Mouse (Mus musculus): ENCODE measurements around the gene Rbfox1.

Gene Rbfox1

GRCm38 (mm10) chr16:6264557-6264956, 379.4 kb downstream of the Rbfox1 start:
- DNase-seq: no peak

- DNase-seq: no peak
These were observed 380.5 kb downstream of the Rbfox1 start for GRCm38 (mm10) chr16:6265610-6266009.

GRCm38 (mm10) chr16:6271596-6272370, 386.6 kb downstream of the Rbfox1 start:
- DNase-seq: peak; percentile 53 to 60

- no peak for DNase-seq
These were observed 398.3 kb downstream of the Rbfox1 start for GRCm38 (mm10) chr16:6283496-6283895.

GRCm38 (mm10) chr16:6284317-6284716, 399.2 kb downstream of the Rbfox1 start:
- no peak for DNase-seq

- DNase-seq: no peak
These were observed 402.5 kb downstream of the Rbfox1 start for GRCm38 (mm10) chr16:6287699-6288098.

GRCm38 (mm10) chr16:6300112-6300511, 415.0 kb downstream of the Rbfox1 start:
- no peak for DNase-seq

- no peak for DNase-seq
These were observed 417.9 kb downstream of the Rbfox1 start for GRCm38 (mm10) chr16:6303082-6303481.

GRCm38 (mm10) chr16:6309940-6310339, 424.8 kb downstream of the Rbfox1 start:
- peak; percentile 22 to 49 for DNase-seq

GRCm38 (mm10) chr16:6310744-6311678, 425.9 kb downstream of the Rbfox1 start:
- peak; percentile 21 to 27 for DNase-seq

- no peak for DNase-seq
These were observed 428.5 kb downstream of the Rbfox1 start for GRCm38 (mm10) chr16:6313689-6314088.

GRCm38 (mm10) chr16:6324832-6325231, 439.7 kb downstream of the Rbfox1 start:
- no peak for DNase-seq

- no peak for DNase-seq
These were observed 446.3 kb downstream of the Rbfox1 start for GRCm38 (mm10) chr16:6331400-6331939.

GRCm38 (mm10) chr16:6333273-6333672, 448.1 kb downstream of the Rbfox1 start:
- no peak for DNase-seq

GRCm38 (mm10) chr16:6348103-6348502, 462.9 kb downstream of the Rbfox1 start:
- DNase-seq: no peak

GRCm38 (mm10) chr16:6348581-6349241, 463.6 kb downstream of the Rbfox1 start:
- DNase-seq: peak; percentile 80 to 84

- peak; percentile 63 to 73 for DNase-seq
These were observed 464.2 kb downstream of the Rbfox1 start for GRCm38 (mm10) chr16:6349381-6349780.

- peak in 1 of 2 experiments; percentile 50 for DNase-seq
These were observed 465.1 kb downstream of the Rbfox1 start for GRCm38 (mm10) chr16:6350256-6350655.

- peak; percentile 45 to 61 for DNase-seq
These were observed 468.0 kb downstream of the Rbfox1 start for GRCm38 (mm10) chr16:6353191-6353590.

- DNase-seq: no peak
These were observed 471.8 kb downstream of the Rbfox1 start for GRCm38 (mm10) chr16:6356931-6357330.

- no peak for DNase-seq
These were observed 480.6 kb downstream of the Rbfox1 start for GRCm38 (mm10) chr16:6365793-6366192.

GRCm38 (mm10) chr16:6366649-6367048, 481.5 kb downstream of the Rbfox1 start:
- no peak for DNase-seq

- DNase-seq: no peak
These were observed 495.8 kb downstream of the Rbfox1 start for GRCm38 (mm10) chr16:6380924-6381323.
